Mouse (Mus musculus): Measurements from ENCODE around the gene Chst14.
A peak's percentile ranks its signal among the peaks of the same experiment; 100 is the strongest.

Gene Chst14

DNA sequence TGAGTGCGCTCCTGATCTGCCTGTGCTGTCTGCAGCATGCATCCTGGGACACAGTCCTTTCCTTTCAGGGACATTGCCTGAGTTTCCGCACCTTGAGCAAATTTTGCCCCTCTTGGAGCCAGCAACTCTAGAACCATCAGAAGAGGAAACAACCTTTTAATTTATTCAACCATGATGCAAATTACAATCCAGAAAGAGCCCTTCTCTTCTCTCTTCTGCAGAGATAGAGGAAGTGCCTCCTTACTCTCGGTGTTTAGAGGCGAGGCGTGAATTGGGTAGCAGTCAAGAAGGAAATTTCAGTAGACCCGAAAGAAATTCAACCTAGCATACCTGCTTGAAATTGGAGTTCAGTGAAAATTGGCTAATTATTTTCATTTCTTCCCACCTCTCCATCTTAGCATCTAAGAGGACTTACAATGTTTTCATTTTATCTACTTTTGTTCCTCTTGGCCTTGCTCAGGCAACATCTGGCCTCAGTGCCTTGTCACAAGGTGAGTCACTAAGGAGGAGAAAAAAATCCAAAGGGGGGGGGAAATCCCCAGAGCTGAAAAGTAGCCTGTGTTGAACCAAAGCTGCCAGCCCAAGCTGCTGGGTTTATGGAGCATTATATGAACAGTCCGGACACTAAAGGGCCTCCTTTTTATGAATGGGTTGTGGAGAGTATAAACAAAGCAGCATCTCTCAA lies 20.7 kb upstream of the Chst14 start:
- DNase-seq (ENCODE audit: extremely low spot score, low spot score) = no peak

DNA sequence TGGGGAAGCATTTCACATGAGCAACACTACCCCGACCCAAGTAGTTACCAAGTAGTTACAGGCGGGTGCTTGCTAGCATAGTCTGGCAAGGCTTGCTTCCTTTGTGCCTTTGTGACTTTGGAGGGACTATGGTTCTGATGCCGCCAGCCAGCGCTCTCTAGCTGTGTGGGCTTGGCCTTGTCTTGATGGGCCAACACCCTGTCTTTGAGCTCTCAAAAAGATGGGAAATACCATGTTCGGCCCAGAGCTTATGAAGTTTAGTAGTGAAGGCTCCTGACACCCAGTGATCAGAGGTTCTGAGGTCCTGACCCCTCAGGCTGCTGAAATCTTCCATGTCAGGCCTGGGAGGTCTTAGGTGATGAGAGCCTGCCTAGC lies 20.2 kb upstream of the Chst14 start:
- no peak for DNase-seq (ENCODE audit: extremely low spot score, low spot score)

DNA sequence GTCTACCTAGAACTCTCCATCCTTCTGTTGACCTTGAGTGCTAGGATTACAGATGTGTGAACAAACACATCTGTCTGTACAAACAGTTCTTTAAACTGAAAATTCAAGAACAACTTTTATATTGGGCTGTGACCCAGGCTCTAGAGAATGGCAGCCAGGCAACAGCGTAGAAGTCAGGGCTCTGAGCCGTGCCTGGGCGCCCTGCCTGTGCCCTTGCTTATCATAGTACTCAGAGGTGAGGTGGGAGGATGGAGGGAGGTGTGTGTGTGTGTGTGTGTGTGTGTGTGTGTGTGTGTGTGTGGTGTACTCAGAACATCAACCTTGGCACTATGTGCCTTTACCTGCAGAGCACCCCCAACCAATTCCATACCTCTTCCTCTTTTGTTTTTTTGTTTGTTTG lies 18.5 kb upstream of the Chst14 start:
- DNase-seq (ENCODE audit: extremely low spot score, low spot score) = no peak

DNA sequence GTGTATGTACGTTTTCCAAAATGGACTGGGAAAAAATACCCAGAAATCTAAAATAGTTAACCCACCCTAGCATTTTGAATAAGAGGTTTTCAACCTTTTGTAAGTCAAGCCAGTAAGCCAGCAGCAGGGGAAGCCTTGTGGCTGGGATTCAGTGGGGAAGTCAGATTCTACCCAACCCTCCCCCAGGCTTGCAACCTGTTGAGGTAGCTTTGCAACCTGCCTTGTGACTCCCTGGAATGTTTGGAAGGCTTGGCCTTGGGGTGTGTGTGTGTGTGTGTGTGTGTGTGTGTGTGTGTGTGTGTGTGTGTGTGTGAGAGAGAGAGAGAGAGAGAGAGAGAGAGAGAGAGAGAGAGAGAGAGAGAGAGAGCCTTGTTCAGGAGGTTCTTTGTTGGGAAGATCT lies 17.1 kb upstream of the Chst14 start:
- no peak for DNase-seq (ENCODE audit: extremely low spot score, low spot score)

DNA sequence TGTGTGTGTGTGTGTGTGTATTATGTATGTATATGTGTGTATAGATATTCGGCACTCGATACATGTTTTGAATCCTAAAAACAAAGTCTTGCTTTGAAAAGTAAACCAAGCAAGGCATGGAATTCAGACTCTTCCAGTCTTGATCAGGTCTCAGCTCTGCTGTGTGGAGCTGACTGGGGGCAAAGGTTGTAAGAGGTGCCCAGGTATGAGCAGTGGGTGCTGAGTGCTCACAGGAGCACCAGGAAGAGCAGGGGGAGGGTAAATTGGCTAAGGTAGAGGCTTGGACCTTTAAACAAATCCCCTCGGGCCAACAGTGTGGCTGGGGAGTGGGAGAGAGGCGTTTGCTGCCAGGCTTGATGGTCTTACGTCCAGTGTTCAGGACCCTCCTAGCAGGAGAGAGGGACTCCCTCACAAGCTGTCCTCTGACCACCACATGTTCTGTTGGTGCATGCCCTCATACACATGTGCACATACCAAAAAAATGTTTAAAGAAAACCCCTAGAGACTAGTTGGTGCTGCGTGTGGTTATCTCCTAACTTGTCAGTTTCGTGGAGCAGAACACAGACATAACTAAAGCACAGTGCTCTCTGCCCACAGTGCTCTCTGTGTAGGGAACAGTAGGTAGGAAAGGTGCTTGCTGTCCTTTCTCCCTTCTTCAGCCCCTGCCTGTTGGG lies 15.6 kb upstream of the Chst14 start:
- DNase-seq (ENCODE audit: extremely low spot score, low spot score) = no peak

DNA sequence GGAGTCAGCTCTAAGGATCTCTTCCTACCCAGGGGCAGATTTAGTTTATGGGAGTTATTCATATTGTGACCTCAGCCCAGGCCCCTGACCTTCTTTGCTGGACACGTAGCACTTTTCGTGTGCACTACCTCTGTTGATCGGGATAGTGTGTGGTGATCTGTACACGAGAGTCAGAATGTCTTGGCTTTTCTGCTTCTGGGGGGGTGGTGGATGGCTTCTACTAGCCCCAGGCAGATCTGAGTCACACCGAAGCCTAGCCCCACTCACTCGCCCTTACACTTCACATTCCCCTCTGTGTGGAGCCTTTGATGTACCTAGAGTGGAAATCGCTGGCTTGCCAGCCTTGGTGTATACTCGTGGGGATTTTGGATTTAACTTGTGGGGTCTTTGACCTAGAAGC lies 13.6 kb upstream of the Chst14 start:
- DNase-seq (ENCODE audit: extremely low spot score, low spot score) = no peak

DNA sequence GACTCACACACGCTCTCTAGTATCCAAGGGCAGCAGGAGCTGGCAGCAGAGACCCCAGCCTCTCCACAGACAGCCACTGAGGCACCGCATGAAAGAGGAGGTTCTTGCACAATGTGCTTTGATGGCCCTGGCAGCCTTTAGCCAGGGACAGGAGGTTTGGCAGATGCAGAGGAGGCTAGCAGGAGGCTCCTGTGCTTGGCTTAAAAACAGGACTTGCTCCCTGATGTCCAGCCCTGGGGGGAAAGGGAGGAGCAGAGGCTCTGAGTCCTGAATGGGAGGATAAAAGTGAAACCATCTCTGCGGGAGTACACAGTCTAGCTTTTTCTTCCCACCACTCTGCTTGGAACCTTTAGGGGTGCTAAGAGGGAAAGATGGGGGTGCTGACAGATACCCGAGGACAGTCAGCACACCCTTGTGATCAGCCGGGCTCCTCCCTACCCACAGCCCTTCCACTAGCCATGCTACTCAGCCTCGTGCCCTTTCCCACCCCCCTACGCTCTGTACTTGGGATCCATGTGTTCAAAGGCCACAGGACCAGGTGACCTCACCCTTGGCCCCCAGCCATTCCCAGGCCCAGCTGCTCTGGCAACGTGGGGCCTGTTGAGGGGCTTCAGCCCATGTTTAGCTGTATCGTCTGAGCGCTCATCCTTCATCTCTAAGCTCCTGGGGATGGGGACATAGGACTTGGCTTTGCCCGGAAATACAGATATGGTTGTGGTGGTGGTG lies 12.6 kb upstream of the Chst14 start:
- DNase-seq (ENCODE audit: extremely low spot score, low spot score) = no peak

DNA sequence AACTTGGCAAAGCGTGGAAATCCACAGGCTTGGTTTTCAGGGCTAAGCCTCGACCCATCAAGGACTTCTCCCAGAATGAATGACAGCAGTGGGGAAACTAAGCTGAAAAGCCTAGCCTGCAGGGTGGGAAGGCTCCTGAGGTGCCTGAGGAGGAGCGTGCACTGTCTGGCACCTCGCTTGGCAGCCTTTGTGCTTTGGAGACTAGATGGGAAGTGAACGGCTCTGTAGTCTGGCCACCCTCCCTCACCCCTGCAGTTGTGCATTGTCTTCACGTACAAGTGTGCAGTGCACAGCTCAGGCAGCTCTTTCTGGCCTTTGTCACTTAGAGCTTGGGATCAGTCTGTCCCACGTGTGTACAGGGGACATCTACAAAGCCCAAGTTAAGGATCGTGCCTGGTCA lies 11.6 kb upstream of the Chst14 start:
- no peak for DNase-seq (ENCODE audit: extremely low spot score, low spot score)

DNA sequence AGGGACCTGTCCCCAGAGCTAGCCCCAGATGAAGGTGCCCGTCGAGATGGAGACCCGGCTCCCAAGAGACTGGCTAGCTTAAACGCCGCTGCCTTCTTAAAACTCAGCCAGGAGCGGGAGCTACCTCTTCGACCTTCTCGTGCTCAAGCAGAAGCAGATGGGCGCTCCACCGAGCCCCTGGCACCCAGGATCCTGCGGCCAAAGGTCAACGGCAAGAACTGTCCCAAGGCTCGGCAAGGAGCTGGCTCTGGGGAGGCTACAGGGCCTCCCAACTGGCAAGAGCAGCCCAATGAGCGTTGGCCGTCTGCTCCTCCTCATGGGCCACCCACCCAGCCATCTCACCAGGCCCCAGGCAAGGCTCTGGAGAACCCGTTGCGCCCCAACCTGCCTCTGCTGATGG lies 9.9 kb upstream of the Chst14 start:
- DNase-seq (ENCODE audit: extremely low spot score, low spot score) = no peak

DNA sequence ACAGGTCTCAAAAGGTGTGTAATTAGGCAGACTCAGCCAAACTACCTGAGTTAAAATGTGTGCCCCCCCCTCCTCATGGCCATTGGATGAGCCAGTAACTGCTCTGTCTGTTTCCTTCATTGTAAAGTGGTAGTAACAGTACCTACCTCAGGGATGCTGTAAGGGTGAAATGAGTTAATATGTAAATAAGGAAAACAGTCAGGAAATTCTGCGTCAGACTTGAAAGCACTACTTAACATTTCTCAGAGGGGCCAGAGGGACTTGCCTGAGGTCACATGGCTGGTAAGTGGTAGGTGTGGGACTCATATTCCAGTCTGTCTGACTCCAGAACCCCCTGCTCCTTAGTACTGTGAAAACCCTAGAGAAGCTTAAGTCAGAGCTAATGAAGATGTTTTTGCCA lies 7.8 kb upstream of the Chst14 start:
- no peak for DNase-seq (ENCODE audit: extremely low spot score, low spot score)

DNA sequence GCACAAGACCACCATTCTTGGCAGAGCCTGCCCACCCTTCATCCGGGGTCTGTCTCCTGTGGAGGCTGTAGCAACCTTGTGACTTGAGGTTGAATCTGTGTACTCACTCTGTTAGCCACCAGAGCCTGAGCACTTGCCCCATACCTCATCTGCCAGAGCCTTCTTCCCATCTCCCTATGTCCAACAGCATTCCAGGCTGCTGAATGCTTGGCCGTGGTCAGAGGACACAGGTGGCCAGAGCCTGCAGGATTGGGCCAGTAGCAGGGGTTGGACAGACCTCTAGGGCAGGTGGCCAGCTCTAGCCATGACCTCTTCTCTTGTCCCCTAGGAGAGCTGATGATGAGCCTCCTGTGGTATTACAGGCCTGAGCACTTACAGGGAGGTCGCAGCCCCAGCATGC lies 5.9 kb upstream of the Chst14 start:
- no peak for DNase-seq (ENCODE audit: extremely low spot score, low spot score)

DNA sequence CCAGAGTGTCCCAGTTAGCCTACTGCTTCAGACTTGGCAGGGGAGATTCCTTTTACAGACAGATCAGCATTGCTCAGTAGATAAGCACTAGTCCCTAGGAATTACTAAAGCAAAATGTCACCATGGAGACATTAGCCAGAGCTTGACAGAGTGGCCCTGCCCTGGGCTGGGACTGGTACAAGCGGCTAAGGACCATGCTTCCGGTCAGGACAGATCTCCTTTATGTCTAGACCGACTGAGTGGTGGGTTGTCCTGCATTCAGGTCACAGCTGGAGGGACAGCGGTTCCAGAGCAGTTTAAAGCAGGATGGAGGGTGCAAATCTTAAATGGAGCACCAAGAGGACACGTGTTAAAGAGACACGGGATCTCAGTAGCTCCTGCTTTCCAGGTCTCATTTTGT lies 344 bp upstream of the Chst14 start:
- no peak for DNase-seq (ENCODE audit: extremely low spot score, low spot score)

DNA sequence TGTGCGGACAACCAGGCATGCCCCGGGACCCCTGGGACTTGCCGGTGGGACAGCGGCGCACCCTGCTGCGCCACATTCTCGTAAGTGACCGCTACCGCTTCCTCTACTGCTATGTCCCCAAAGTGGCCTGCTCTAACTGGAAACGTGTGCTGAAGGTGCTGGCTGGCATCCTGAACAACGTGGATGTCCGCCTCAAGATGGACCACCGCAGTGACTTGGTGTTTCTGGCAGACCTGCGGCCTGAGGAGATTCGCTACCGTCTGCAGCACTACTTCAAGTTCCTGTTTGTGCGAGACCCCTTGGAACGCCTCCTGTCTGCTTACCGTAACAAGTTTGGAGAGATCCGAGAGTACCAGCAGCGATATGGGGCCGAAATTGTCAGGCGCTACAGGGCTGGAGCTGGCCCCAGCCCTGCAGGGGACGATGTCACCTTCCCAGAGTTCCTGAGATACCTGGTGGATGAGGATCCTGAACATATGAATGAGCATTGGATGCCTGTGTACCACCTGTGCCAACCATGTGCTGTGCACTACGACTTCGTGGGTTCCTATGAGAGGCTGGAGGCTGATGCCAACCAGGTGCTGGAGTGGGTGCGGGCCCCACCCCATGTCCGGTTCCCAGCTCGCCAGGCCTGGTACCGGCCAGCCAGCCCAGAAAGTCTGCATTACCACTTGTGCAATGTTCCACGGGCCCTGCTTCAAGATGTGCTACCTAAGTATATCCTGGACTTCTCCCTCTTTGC lies 873 bp downstream of the Chst14 start:
- peak; percentile 50 for DNase-seq (ENCODE audit: extremely low spot score, low spot score)

DNA sequence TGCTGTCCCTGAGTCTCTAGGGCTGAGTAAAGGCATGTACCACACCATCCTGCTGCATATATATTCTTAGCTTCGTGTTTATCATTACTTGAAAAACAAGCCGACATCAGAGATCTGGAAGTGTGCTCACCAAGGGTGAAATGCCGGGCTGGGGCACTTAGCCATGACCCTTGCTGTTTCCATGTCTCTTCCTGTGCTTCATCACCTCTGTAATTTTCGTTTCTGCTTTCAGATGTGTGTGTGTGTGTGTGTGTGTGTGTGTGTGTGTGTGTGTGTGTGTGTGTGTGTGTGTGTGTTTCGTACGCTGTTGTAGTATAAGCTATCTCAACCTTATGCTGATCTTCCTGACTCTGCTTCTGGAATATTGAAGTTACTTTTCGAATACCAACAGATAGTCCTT lies 15.0 kb downstream of the Chst14 start:
- no peak for DNase-seq (ENCODE audit: extremely low spot score, low spot score)

DNA sequence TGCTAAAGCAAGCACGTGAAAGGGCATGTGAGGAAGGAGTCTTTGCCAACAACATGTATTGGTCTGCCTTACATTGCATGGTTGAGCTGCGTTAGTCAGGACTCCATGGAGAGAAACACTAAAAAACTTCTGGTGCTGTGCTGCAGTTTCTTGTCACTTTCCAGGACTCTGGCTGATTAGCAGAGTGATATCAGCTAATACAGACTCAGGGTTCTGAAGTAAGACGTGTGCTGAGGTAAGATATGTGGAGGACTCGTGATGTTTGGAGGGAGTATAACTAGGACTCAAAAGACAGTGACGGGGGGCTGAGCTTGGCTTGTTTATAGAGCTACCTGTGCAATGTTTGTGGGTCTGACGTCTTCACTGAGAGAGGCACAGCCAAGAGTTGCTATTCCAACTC lies 16.9 kb downstream of the Chst14 start:
- no peak for DNase-seq (ENCODE audit: extremely low spot score, low spot score)

DNA sequence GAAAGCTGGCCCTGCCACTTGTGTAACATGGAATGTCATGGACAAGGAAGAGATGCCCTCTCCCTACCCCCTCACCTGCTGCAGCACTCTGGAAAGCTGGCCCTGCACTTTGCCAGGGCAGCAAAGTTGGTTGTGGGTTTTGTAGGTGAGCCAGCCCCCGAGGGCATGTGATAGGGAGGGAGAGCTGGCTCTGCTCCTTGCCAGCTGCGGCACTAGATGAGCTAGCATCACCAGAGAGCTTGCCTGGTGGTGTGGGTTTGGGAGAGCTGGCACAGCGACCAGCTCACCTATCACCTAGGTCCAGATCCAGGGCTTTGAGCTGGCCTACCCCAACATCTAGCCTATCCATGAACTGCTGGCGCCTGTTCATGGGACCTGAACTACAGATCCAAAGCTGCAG lies 22.5 kb downstream of the Chst14 start:
- DNase-seq (ENCODE audit: extremely low spot score, low spot score) = no peak

DNA sequence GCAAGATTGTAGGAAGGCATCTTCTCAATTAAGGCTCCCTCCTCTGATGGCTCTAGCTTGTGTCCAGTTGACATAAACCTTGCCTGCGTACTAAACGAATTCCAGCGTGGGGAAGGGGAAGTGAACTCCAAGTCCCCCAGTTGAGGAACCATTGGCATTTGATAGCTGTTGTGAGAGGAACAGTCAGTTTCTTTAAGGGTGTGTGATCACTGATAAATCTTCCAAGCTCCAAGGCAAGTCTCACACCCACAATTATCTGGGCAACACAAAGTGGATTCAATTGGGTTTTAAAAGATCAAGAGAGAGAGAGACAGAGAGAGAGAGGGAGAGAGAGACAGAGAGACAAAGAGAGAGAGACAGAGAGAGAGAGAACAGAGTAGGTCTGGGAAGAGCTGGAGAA lies 23.4 kb downstream of the Chst14 start:
- DNase-seq (ENCODE audit: extremely low spot score, low spot score) = no peak

DNA sequence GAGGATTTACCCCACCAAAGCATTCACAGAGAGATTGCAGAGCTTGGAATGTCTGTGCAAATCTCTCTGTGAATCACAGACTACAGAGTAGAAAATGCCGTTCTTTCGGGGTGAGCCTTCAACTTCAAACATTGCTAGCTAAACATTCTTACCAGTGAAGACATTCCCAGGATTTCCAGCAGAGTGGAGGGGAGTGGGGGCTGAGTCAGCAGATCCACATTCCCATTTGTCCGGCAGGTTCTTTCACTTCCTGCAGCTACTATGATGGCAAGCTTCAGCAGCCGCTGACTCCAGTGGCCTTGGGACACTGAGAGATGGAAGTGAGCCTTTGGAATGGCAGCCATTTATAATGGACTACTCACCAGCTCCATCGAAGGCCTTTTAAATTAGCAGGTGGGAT lies 30.2 kb downstream of the Chst14 start:
- DNase-seq (ENCODE audit: extremely low spot score, low spot score) = no peak

DNA sequence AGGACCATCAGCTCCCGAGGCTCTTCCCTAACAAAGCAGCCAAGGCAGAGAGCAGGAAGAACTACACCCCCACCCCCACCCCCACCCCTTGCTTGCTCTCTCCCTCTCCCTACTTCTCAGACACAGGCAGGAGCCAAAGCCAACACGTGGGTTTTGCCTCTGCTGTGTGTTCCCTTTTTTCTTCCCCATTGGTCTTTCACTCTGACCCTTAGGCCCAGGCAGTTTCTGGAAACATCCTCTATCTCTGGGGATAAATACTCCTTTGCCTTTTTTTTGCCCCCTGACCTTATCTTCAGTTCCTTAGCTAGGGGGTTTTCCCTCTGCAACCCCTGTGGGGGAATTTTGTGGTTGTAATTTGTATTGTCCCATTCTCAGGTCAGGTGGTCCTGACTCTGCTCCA lies 33.3 kb downstream of the Chst14 start:
- no peak for DNase-seq (ENCODE audit: extremely low spot score, low spot score)

DNA sequence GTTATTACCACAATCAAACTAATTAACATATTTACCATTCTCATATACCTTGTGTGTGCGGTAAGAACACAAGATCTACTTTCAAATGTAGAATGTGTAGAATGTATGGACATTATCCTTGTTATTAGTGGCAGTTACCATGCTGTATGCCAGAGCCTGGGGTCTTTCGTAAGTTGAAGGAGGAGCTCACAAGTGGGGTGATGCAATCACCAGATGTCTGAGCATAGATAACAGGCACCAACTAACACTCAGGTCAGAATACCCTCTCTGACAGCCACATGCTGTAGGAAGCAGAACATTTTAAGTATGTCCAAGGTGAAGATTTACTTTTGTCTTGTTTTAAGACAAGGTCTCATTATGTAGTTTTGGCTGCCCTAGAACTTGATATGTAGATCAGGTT lies 34.1 kb downstream of the Chst14 start:
- DNase-seq (ENCODE audit: extremely low spot score, low spot score) = no peak

DNA sequence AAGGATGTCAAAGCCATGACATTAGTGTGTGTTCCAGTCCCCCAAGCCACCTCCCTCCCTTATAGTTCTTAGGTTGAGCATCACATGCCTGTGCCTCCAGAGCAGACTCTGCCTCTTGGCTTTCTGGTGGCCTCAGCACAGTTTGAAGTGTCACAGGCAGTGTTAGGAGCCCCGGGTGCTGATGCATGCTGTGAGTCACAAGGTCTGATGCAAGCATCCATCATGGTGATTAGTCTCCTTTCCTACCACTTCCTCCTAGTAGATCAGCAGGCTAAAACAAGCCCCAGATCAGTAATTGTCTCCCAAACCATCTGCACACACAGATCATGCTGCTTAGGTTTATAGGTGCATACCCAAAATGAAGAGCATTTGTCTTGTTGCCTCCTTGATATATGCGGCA lies 35.2 kb downstream of the Chst14 start:
- DNase-seq (ENCODE audit: extremely low spot score, low spot score) = no peak

DNA sequence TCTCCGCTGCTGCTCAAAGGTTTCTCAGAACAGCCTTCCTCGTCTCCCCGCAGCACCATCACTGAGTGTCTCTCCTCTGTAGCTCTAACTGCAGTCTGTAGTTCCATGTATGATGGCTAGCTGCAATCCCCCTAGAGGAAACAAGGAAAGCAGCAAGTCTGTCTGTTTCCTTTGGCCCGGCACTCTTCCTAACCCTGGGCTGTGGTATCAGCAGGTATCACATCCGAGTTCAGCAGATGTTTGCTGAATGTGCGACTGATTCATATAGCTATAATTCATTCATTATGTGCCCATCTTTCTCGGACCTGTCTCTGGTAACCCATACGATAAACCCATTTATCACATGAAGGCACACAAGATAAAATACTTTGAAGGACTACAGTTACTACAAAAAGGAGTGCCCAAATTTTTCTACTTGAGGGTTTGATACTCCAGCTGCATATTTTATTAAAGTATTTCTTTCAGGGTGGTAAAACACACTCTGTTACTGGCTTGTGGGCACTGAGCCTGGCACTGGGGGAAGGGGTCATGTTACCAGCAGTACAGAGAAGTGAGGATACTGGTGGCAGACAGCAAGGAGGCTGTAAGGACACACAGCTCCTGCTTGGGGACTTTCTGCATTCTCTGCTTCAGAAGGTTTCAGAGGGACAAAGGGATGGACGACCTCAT lies 36.8 kb downstream of the Chst14 start:
- DNase-seq (ENCODE audit: extremely low spot score, low spot score) = no peak
